Mouse (Mus musculus) urinary bladder, postnatal 4 days (tissue): ENCODE measurements at regions not wholly inside any gene's neighbourhood (a gene's known extent, or its start where the extent isn't known, plus 50 kb on each side); places are given as distances from the start of the nearest gene placed in this dataset.

Experiments
- DNase-seq, 2 experiments: peaks; one replicate each; pipeline ENCODE4 v3.0.0; 2021 to 2022; ENCODE audit warnings: low spot score in 2 of 2

GRCm38 (mm10) chr10:125790924-125791323 lies 175.0 kb upstream of the Lrig3 start:
- DNase-seq, result no peak

GRCm38 (mm10) chr10:125794504-125794903 lies 171.5 kb upstream of the Lrig3 start:
- DNase-seq, result no peak

GRCm38 (mm10) chr10:125795323-125795722 lies 170.6 kb upstream of the Lrig3 start:
- DNase-seq, result no peak

- DNase-seq, result no peak
Measured at GRCm38 (mm10) chr10:125798678-125799077, 167.3 kb upstream of the Lrig3 start.

- no peak for DNase-seq
Measured at GRCm38 (mm10) chr10:125800572-125801114, 165.3 kb upstream of the Lrig3 start.

- DNase-seq, result no peak
Measured at GRCm38 (mm10) chr10:125801450-125801849, 164.5 kb upstream of the Lrig3 start.

- DNase-seq, result no peak
Measured at GRCm38 (mm10) chr10:125802923-125803583, 162.9 kb upstream of the Lrig3 start.

GRCm38 (mm10) chr10:125809763-125810361 lies 156.1 kb upstream of the Lrig3 start:
- DNase-seq, result no peak

- DNase-seq, result no peak
Measured at GRCm38 (mm10) chr10:125810590-125810989, 155.4 kb upstream of the Lrig3 start.

- DNase-seq, result no peak
Measured at GRCm38 (mm10) chr10:125814191-125814887, 151.6 kb upstream of the Lrig3 start.

GRCm38 (mm10) chr10:125832134-125832533 lies 133.8 kb upstream of the Lrig3 start:
- DNase-seq, result no peak

- DNase-seq, result no peak
Measured at GRCm38 (mm10) chr10:125832764-125833163, 133.2 kb upstream of the Lrig3 start.

GRCm38 (mm10) chr10:125833989-125834388 lies 132.0 kb upstream of the Lrig3 start:
- DNase-seq, result no peak

- no peak for DNase-seq
Measured at GRCm38 (mm10) chr10:125838982-125839381, 127.0 kb upstream of the Lrig3 start.

GRCm38 (mm10) chr10:125839621-125840141 lies 126.3 kb upstream of the Lrig3 start:
- no peak for DNase-seq

GRCm38 (mm10) chr10:125840388-125840787 lies 125.6 kb upstream of the Lrig3 start:
- no peak for DNase-seq

GRCm38 (mm10) chr10:125844336-125844865 lies 121.6 kb upstream of the Lrig3 start:
- DNase-seq, result no peak

- no peak for DNase-seq
Measured at GRCm38 (mm10) chr10:125845014-125845514, 120.9 kb upstream of the Lrig3 start.

- no peak for DNase-seq
Measured at GRCm38 (mm10) chr10:125850370-125850769, 115.6 kb upstream of the Lrig3 start.

GRCm38 (mm10) chr10:125861734-125862133 lies 104.2 kb upstream of the Lrig3 start:
- no peak for DNase-seq

GRCm38 (mm10) chr10:125866346-125866745 lies 99.6 kb upstream of the Lrig3 start:
- no peak for DNase-seq

GRCm38 (mm10) chr10:125884563-125884962 lies 81.4 kb upstream of the Lrig3 start:
- DNase-seq, result no peak
